Mouse (Mus musculus): ENCODE measurements at regions not wholly inside any gene's neighbourhood (a gene's known extent, or its start where the extent isn't known, plus 50 kb on each side); places are given as distances from the start of the nearest gene placed in this dataset.
"Not testable (repeated sequence)": the region's sequence is repeated elsewhere in the genome, so short reads cannot be mapped to it uniquely, and the experiment has no call there.

DNA sequence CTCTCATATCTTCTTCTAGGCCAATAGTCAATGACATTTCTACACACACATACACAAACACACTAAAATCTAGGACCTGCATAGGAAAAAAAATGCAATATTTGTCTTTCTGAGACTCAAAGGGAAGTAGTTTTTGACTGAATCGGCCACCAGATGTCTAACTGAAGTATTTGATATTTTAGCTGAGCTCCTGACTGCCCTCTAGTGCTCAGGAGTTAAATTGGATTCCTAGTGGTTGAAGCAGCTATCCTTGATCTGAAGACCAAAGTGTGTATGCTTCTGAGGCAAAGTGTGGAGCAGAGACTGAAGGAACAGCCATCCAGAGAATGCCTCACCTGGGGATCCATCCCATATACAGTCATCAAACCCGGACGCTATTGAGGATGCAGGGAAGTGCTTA is 384.4 kb upstream of the Olfr1507 start:
- H3K9ac ChIP-seq; H3K27me3 ChIP-seq (ENCODE audit: control insufficient read depth, insufficient read depth, low read length); H3K4me3 ChIP-seq (replicated peaks; ENCODE audit: low read length); DNase-seq (ENCODE audit: low spot score); H3K9me3 ChIP-seq (ENCODE audit: control insufficient read depth, low read length); H3K4me2 ChIP-seq (replicated peaks); H3K36me3 ChIP-seq (replicated peaks; ENCODE audit: control insufficient read depth, insufficient read depth); H3K4me1 ChIP-seq (replicated peaks; ENCODE audit: control insufficient read depth, insufficient read depth, low read length); H3K27ac ChIP-seq; ATAC-seq (ENCODE audit: low FRiP score): not testable (repeated sequence)
- WGBS: no CpG with 5 or more reads among the region's 3 CpGs

DNA sequence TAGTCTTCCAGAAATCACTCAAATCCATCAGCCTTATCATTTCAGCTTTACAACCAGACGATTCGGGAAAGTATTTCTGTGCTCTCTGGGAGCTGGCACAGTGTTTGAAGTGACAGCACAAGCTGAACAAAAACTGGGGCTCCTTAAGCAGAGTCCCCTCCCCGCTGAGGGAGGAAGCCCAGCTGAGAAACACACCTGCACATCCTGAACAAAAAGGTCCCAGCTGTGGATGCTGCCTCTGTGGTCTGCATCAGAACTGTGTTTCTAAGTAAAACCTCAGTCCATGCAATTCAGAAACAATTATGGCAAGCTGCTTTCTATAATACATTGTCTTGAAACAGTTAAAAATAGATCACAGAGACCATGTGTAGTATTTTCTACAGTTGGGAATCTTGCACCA is 368.3 kb upstream of the Olfr1507 start:
- H3K27ac ChIP-seq; DNase-seq (ENCODE audit: low spot score); H3K9ac ChIP-seq; H3K27me3 ChIP-seq (ENCODE audit: control insufficient read depth, insufficient read depth, low read length); H3K9me3 ChIP-seq (ENCODE audit: control insufficient read depth, low read length); H3K4me2 ChIP-seq (replicated peaks); ATAC-seq (ENCODE audit: low FRiP score); H3K4me3 ChIP-seq (replicated peaks; ENCODE audit: low read length); H3K4me1 ChIP-seq (replicated peaks; ENCODE audit: control insufficient read depth, insufficient read depth, low read length); H3K36me3 ChIP-seq (replicated peaks; ENCODE audit: control insufficient read depth, insufficient read depth): not testable (repeated sequence)
- WGBS: no CpG with 5 or more reads among the region's 3 CpGs

DNA sequence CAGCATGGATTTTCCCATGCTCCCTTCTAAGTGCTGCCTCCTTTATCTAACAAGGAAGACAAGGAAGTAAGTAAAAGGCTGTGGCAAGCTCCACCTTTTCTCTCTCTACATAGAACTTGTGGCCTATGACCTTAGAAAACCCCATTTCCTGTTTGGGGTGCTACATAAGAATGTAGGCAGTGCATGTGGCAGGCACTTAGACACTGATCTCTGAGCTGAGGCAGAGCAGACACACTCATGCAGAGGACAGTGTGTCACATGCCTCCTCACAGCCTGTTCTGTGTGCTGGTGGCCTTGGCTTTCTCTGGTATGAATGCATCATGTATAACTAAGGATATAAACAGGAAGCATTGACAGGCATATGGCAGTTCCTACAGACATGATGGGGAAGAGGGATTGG is 367.6 kb upstream of the Olfr1507 start:
- H3K9ac ChIP-seq; H3K36me3 ChIP-seq (replicated peaks; ENCODE audit: control insufficient read depth, insufficient read depth); H3K27me3 ChIP-seq (ENCODE audit: control insufficient read depth, insufficient read depth, low read length); H3K4me2 ChIP-seq (replicated peaks); H3K9me3 ChIP-seq (ENCODE audit: control insufficient read depth, low read length); H3K4me3 ChIP-seq (replicated peaks; ENCODE audit: low read length); H3K4me1 ChIP-seq (replicated peaks; ENCODE audit: control insufficient read depth, insufficient read depth, low read length); DNase-seq (ENCODE audit: low spot score); ATAC-seq (ENCODE audit: low FRiP score); H3K27ac ChIP-seq: not testable (repeated sequence)

DNA sequence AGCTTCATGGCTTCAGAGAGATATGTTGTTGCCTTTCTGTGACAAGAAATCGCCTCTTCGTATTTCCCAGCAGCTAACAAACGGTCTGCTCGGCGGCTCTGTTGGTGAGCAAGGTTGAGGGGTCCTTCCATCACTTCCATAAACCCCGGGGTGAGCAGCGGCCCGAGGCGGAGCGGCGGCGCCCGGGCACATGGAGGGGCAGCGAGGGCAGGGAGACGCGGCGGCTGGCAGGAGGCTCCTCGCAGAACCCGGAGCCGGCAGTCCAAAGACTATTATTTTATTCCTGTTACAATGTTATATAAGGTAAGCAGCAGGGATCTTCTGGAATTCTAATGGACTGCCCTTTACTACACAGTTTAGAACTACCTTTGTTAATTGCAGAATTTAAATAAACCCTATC is 366.9 kb upstream of the Olfr1507 start:
- WGBS: 58% methylated on average over 6 of the region's 20 CpGs
- ATAC-seq (ENCODE audit: low FRiP score); H3K27me3 ChIP-seq (ENCODE audit: control insufficient read depth, insufficient read depth, low read length); H3K9ac ChIP-seq; H3K36me3 ChIP-seq (replicated peaks; ENCODE audit: control insufficient read depth, insufficient read depth); H3K27ac ChIP-seq; H3K4me2 ChIP-seq (replicated peaks); H3K4me3 ChIP-seq (replicated peaks; ENCODE audit: low read length); H3K9me3 ChIP-seq (ENCODE audit: control insufficient read depth, low read length); H3K4me1 ChIP-seq (replicated peaks; ENCODE audit: control insufficient read depth, insufficient read depth, low read length); DNase-seq (ENCODE audit: low spot score): not testable (repeated sequence)

DNA sequence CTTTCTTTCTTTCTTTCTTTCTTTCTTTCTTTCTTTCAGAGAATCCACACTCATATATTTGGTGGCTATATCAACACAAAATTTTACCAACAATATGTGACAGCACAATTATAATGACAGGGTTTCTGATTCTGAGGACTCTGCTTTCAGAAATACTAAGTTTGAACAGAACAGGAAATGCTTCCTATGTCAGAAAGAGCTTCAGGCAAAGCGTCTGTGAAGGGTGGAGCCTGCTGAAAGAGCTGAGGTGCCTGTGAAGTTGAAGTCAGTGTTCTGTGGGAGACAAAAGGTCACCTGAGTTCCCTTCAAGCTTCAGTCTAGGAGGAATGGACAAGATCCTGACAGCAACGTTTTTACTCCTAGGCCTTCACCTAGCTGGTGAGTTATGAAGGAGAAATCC is 359.8 kb upstream of the Olfr1507 start:
- no CpG with 5 or more reads among the region's 2 CpGs for WGBS
- not testable (repeated sequence) for H3K4me1 ChIP-seq (replicated peaks; ENCODE audit: control insufficient read depth, insufficient read depth, low read length)

DNA sequence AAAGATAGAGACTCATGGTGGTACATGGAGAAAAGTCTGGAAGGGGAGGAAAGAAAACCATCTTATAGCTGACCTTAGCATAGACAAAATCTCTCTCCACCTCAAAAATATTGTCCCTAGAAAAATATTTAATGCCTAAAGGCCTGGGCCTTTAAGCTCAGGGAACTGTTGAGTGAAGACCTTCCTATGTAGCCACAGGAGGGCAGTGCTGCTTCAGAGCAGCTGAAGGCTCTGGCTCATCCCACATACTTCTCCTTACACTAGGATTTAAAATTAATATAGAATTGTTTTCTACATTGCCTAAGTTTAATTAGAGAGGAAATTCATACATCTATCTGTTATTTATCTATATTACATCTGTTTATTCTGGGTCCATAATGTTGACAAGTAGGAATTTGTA is 358.0 kb upstream of the Olfr1507 start:
- not testable (repeated sequence) for H3K27me3 ChIP-seq (ENCODE audit: control insufficient read depth, insufficient read depth, low read length); H3K4me1 ChIP-seq (replicated peaks; ENCODE audit: control insufficient read depth, insufficient read depth, low read length); H3K27ac ChIP-seq; H3K9ac ChIP-seq; H3K9me3 ChIP-seq (ENCODE audit: control insufficient read depth, low read length); ATAC-seq (ENCODE audit: low FRiP score); H3K36me3 ChIP-seq (replicated peaks; ENCODE audit: control insufficient read depth, insufficient read depth); H3K4me3 ChIP-seq (replicated peaks; ENCODE audit: low read length); DNase-seq (ENCODE audit: low spot score); H3K4me2 ChIP-seq (replicated peaks)

More for the DNA sequence above, 359.8 kb upstream of the Olfr1507 start:
- not testable (repeated sequence) for H3K27ac ChIP-seq; H3K36me3 ChIP-seq (replicated peaks; ENCODE audit: control insufficient read depth, insufficient read depth); H3K27me3 ChIP-seq (ENCODE audit: control insufficient read depth, insufficient read depth, low read length); DNase-seq (ENCODE audit: low spot score); H3K9ac ChIP-seq; H3K9me3 ChIP-seq (ENCODE audit: control insufficient read depth, low read length); ATAC-seq (ENCODE audit: low FRiP score); H3K4me3 ChIP-seq (replicated peaks; ENCODE audit: low read length); H3K4me2 ChIP-seq (replicated peaks)

DNA sequence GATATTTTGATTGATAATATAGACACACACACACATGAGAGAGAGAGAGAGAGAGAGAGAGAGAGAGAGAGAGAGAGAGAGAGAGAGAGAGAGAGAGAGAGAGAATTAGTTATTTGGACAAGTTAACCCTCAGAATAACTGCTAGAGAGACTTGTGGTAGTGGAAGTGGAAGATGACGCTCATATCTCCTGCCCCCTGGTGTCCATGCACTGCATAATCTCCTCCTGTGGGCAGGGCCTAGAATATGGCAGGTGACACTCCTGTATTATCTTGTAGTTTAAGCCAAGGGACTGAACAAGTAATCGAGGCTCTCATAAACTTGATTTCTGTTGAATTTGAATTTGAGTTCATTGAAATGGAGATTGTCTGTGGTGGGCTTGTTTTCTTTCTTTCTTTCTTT is 352.4 kb upstream of the Olfr1507 start:
- DNase-seq (ENCODE audit: low spot score); ATAC-seq (ENCODE audit: low FRiP score); H3K4me2 ChIP-seq (replicated peaks); H3K27ac ChIP-seq; H3K9ac ChIP-seq; H3K27me3 ChIP-seq (ENCODE audit: control insufficient read depth, insufficient read depth, low read length); H3K4me1 ChIP-seq (replicated peaks; ENCODE audit: control insufficient read depth, insufficient read depth, low read length); H3K36me3 ChIP-seq (replicated peaks; ENCODE audit: control insufficient read depth, insufficient read depth); H3K9me3 ChIP-seq (ENCODE audit: control insufficient read depth, low read length); H3K4me3 ChIP-seq (replicated peaks; ENCODE audit: low read length): not testable (repeated sequence)
- WGBS: no CpG with 5 or more reads among the region's 2 CpGs

DNA sequence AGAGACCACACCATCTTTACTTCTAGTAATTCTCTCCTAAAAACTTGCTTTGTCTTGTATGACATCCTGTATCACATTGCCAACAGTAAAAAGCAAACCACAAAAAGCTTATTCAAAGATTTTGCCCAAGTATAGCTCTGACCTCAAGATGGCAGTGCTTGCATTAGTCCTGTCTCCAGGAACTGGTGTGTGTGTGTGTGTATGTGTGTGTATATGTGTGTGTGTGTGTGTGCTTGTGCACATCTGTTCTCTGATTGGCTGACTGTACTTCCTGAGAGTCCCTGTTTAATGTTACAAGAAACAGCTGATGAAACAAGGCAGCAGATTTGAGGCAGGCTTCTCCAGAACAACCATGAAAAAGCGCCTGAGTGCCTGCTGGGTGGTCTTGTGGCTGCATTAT is 328.5 kb upstream of the Olfr1507 start:
- not testable (repeated sequence) for H3K27me3 ChIP-seq (ENCODE audit: control insufficient read depth, insufficient read depth, low read length); H3K36me3 ChIP-seq (replicated peaks; ENCODE audit: control insufficient read depth, insufficient read depth); H3K4me2 ChIP-seq (replicated peaks); H3K4me1 ChIP-seq (replicated peaks; ENCODE audit: control insufficient read depth, insufficient read depth, low read length); H3K9ac ChIP-seq; H3K27ac ChIP-seq; ATAC-seq (ENCODE audit: low FRiP score); DNase-seq (ENCODE audit: low spot score); H3K9me3 ChIP-seq (ENCODE audit: control insufficient read depth, low read length); H3K4me3 ChIP-seq (replicated peaks; ENCODE audit: low read length)
- WGBS: no CpG with 5 or more reads among the region's 1 CpGs

DNA sequence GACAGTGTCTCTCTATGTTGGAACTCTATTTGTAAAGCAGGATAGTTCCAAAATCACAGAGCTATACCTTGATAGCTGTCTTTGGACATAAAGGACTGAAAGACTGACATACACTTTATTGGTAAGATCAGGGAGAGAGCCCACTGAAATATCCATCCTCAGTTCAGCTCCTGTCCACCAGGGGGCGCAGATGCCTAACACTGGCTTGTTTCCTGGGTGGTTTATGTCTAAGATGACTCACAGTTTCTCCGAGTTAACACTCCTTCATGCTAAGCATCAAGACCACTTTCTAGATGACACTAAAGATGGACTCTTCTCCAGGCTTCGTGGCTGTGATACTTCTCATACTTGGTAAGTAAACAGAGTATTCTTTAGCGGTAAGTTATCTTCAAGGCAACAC is 326.1 kb upstream of the Olfr1507 start:
- not testable (repeated sequence) for H3K36me3 ChIP-seq (replicated peaks; ENCODE audit: control insufficient read depth, insufficient read depth); H3K27ac ChIP-seq; H3K4me3 ChIP-seq (replicated peaks; ENCODE audit: low read length); H3K9ac ChIP-seq; H3K27me3 ChIP-seq (ENCODE audit: control insufficient read depth, insufficient read depth, low read length); H3K4me2 ChIP-seq (replicated peaks); ATAC-seq (ENCODE audit: low FRiP score); H3K9me3 ChIP-seq (ENCODE audit: control insufficient read depth, low read length); DNase-seq (ENCODE audit: low spot score); H3K4me1 ChIP-seq (replicated peaks; ENCODE audit: control insufficient read depth, insufficient read depth, low read length)
- WGBS: no CpG with 5 or more reads among the region's 4 CpGs

DNA sequence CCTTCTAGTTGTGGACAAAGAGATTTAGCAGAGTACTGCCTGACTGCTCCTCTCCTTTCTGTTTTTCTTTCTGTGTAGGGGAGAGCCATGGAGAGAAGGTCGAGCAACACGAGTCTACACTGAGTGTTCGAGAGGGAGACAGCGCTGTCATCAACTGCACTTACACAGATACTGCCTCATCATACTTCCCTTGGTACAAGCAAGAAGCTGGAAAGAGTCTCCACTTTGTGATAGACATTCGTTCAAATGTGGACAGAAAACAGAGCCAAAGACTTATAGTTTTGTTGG is 315.5 kb upstream of the Olfr1507 start:
- not testable (repeated sequence) for H3K4me3 ChIP-seq (replicated peaks; ENCODE audit: low read length); H3K4me2 ChIP-seq (replicated peaks); H3K4me1 ChIP-seq (replicated peaks; ENCODE audit: control insufficient read depth, insufficient read depth, low read length); H3K27me3 ChIP-seq (ENCODE audit: control insufficient read depth, insufficient read depth, low read length); H3K9ac ChIP-seq; DNase-seq (ENCODE audit: low spot score); H3K36me3 ChIP-seq (replicated peaks; ENCODE audit: control insufficient read depth, insufficient read depth); H3K27ac ChIP-seq; ATAC-seq (ENCODE audit: low FRiP score); H3K9me3 ChIP-seq (ENCODE audit: control insufficient read depth, low read length)
- 83% methylated on average over 4 of the region's 5 CpGs for WGBS
